Mouse (Mus musculus) subcutaneous adipose tissue, adult 2 months (tissue): Measurements from ENCODE around the gene Dhx38. TPM values are rescaled to one million over a fixed set of nuclear protein-coding genes. Genes with fewer than 3 reads are reported as not detected.

Experiments used
- polyA plus RNA-seq: library from polyadenylated mRNA; depleted of rRNA; stranded (reverse); fragments of >200 nt; gene quantifications from 2 replicates; pipeline ENCODE4 v1.2.3, GENCODE M21; 2012; ENCODE audit warnings: low replicate concordance; rRNA removed

Gene Dhx38
- 14.8 and 24.9 TPM in 2 replicates for polyA plus RNA-seq

DNA sequence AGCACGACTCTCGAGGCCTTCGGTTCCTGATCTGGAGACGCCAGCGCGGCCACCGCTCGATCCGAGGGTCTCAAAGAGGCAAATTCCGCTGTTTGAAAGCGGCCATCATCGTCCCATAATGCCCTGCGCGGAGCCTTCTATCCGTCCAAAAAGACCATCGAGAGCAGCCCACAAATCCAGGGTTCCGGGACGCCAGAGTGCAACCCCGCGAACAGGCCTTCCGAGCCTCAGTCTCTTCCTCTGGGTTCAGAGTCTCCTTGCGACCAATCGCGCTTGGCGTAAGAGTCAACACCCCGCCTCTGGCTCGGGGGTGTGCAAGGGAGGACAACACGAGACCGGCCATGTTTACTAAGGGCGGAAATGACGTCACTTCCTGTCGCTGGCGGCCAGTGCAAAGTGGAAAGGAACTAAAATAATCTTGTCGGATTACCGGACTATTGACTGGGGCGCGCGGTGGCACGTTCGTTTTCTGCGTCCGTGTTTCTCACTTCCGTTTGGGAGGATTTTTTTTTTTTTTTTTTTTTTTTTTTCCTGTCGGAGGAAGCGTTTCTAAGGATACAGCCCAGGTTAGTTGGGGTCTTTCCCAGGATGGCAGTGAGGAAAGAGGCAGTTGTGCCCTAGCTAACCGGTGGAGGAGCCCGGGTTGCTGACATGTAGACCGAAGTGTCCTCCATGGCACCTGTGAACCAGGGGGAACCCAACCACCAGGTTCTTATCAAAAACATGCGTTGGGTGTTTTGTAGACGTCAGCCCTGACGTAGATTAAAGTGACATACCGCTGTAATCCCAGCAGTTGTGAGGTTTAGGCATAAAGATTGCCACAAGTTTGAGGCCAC, at the start of gene Dhx38, which contains the start of gene Txnl4b:
Gene Dhx38 (minus strand): TSS at position 364 of the 836 bp plus-strand sequence.
Gene Txnl4b (plus strand): TSS at position 395 of the 836 bp plus-strand sequence.

DNA sequence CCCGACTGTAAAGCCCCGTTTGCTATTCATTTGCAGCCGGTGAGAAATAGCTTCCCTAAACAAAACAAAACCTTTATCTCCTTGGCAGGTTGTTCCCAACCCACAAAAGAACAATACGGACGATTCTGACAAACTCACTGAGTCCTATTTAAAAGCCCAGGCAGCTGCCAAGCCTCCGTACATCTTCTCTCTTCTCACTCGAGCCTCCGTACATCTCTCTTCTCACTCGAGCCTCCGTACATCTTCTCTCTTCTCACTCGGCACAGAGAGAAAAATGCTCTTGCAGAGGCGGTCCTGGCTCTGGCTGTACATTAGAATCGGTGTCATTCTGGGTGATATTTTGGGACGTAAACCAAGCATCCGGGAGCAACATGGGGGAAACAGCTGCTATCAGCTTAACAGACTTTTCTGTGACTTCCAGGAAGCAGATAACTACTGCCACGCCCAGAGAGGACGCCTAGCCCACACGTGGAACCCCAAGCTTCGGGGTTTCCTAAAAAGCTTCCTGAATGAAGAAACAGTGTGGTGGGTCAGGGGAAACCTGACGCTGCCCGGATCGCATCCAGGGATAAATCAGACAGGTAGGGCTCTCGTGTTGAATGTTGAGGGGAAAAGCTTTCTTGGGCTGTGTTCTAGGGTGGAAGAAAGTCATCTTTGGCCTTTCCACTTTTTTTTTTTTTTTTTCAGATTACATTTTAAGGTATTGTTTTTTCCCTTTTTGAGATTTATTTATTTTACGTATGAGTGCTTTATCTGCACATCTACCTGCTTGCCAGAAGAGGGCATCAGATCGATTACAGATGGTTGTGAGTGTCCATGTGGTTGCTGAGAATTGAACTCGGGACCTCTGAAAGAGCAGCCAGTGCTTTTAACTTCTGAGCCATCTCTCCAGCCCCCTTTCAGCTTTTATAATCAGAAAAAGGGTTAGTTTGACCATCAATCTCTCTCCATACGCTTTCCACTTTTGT, 48.9 kb upstream of the Dhx38 start, which contains the start of gene Pkd1l3:
Gene Pkd1l3 (plus strand): TSS at position 275 of the 968 bp plus-strand sequence.

DNA sequence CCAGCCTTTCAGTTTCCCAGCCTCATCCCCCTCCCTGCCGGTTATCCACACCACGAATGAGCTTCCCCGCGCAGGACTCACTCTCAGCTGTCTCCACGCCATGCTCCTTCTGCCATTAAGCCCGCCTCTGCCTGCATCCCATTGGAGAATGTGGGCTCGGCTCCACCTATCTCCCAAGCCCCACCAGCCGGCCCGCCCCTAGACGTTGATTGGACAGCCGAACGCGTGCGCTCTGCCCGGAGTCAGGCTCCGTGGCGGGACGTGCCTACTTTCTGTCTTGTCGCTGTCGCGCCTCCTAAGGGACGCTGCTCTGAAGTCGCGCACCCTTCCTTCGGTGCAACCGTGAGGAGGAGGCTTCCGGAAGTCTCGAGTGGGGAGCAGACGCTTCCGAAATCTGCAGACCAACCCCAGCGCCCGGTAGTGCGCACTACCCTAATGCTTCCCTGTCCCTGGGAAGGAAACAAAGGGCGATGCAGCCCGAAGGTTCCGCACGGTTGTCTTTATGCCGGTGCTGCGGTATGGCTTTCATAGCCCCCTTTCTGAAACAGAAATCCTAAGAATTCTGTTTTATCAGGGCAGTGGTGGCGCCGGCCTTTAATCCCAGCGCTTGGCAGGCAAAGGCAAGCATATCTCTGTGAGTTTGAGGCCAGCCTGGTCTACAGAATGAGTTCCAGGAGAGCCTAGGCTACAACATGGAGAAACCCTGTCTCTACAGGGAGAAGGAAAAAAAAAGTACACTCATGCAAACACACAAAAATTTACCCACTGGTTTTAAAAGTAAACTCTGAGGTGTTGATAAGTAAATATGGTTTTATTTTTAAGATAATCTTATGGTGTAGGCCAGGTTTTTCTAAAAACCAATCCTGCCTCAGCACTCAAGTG, 42.9 kb upstream of the Dhx38 start, which contains the start of gene Dhodh:
Gene Dhodh (minus strand): TSS at position 403 of the 882 bp plus-strand sequence.

GRCm38 (mm10) chr8:109578900-109579301, 13.2 kb upstream of the Dhx38 start, which contains the start of gene Hp:
Gene Hp, minus strand, starts transcription at chr8:109579172.

Other genes starting within 250 kb of the Dhx38 start
- 0.04 and 0.05 TPM in 2 replicates for gene Pmfbp1, start 71.8 kb downstream of the Dhx38 start, polyA plus RNA-seq
- gene Txnl4b, start within 50 bp of the Dhx38 start, polyA plus RNA-seq: 8.8 and 10.8 TPM in 2 replicates
- gene Hp, start 13.3 kb upstream of the Dhx38 start, polyA plus RNA-seq: 528 and 3,384 TPM in 2 replicates
- 26.3 and 41.7 TPM in 2 replicates for gene Dhodh, start 42.8 kb upstream of the Dhx38 start, polyA plus RNA-seq
- gene Pkd1l3, start 48.7 kb upstream of the Dhx38 start, polyA plus RNA-seq: 0.13 TPM in 2 replicates
- gene Ist1, start 127.4 kb upstream of the Dhx38 start, polyA plus RNA-seq: 53.4 and 62.6 TPM in 2 replicates
- gene Zfp821, start 139.7 kb upstream of the Dhx38 start, polyA plus RNA-seq: 6.0 and 13.0 TPM in 2 replicates
- gene Atxn1l, start 171.9 kb upstream of the Dhx38 start, polyA plus RNA-seq: 13.4 and 20.6 TPM in 2 replicates
- gene Ap1g1, start 212.7 kb upstream of the Dhx38 start, polyA plus RNA-seq: 33.3 and 46.6 TPM in 2 replicates